Mouse (Mus musculus) midbrain, postnatal 0 days (tissue): ENCODE data around the gene Inafm2. TPM values are rescaled to one million over a fixed set of nuclear protein-coding genes. Genes with fewer than 3 reads are reported as not detected.

ENCODE experiments used
- ATAC-seq: fragments of 200-750 bp; cut with Nextera tagmentation; 2 replicates; pipeline ENCODE4 v1.8.0; 2017; ENCODE audit warnings: moderate number of reproducible peaks, mild to moderate bottlenecking, moderate TSS enrichment, moderate library complexity; ENCODE audit not compliant: low FRiP score
- DNase-seq: peaks from one replicate; pipeline ENCODE4 v3.0.0-alpha.2; 2015; ENCODE audit warnings: low spot score
- H3K27ac ChIP-seq: fragments of 300-500 bp; sonication (generic); 2 replicates; pipeline ENCODE4 v1.5.1; 2014; ENCODE audit warnings: low read depth, mild to moderate bottlenecking, low read length, mixed read lengths
- H3K27me3 ChIP-seq: fragments of 300-500 bp; sonication (generic); 2 replicates; pipeline ENCODE4 v1.6.1; 2014; ENCODE audit warnings: low read length, control low read depth, mixed read lengths; ENCODE audit not compliant: insufficient read depth
- H3K36me3 ChIP-seq: fragments of 300-500 bp; sonication (generic); 2 replicates; pipeline ENCODE4 v1.6.1; 2014; ENCODE audit warnings: low read length, control low read depth, mixed read lengths; ENCODE audit not compliant: insufficient read depth
- H3K4me1 ChIP-seq: fragments of 300-500 bp; sonication (generic); 2 replicates; pipeline ENCODE4 v1.6.1; 2014; ENCODE audit warnings: mild to moderate bottlenecking, control low read depth, antibody characterized with exemption, low read length, mixed read lengths; ENCODE audit not compliant: insufficient read depth
- H3K4me2 ChIP-seq: fragments of 300-500 bp; sonication (generic); 2 replicates; pipeline ENCODE4 v1.6.1; 2014; ENCODE audit warnings: low read depth, mild to moderate bottlenecking, low read length, mixed read lengths; ENCODE audit not compliant: poor library complexity, severe bottlenecking
- H3K4me3 ChIP-seq: fragments of 300-500 bp; sonication (generic); 2 replicates; pipeline ENCODE4 v1.5.1; 2014; ENCODE audit warnings: low read depth, mild to moderate bottlenecking, low read length, moderate library complexity
- H3K9ac ChIP-seq: fragments of 300-500 bp; sonication (generic); replicated peaks from 2 replicates; pipeline ENCODE4 v1.6.1; 2014; ENCODE audit warnings: mild to moderate bottlenecking, low read length, moderate library complexity, mixed read lengths; ENCODE audit not compliant: poor library complexity, severe bottlenecking
- H3K9me3 ChIP-seq: fragments of 300-500 bp; sonication (generic); 2 replicates; pipeline ENCODE4 v1.6.1; 2016; ENCODE audit warnings: low read length, control low read depth
- CTCF ChIP-seq: IDR thresholded peaks from 2 replicates; pipeline ENCODE4 v1.5.1; 2016; ENCODE audit warnings: antibody characterized with exemption, mild to moderate bottlenecking
- WGBS: fragments of 180-500 bp; shearing (Covaris S2); extraction: QIAGEN DNeasy Blood & Tissue Kit; methylation state at CpG from one replicate; pipeline ENCODE4 v1.1.7; 2014; 5-methylcytosine and 5-hydroxymethylcytosine counted together
- polyA plus RNA-seq: library from polyadenylated mRNA; unstranded; fragments of >200 nt; fragmentation: Nextera tagmentation; extraction: Ambion mirVana; gene quantifications from 2 replicates; pipeline ENCODE4 v1.2.1, GENCODE M21; 2015
- total RNA-seq: library from RNA; depleted of rRNA; stranded (reverse); fragments of >200 nt; gene quantifications from 2 replicates; pipeline ENCODE4 v1.2.3, GENCODE M21; 2014; rRNA removed

Gene Inafm2
- total RNA-seq, result 13.5 and 17.4 TPM in 2 replicates
- polyA plus RNA-seq, result 12.6 and 13.3 TPM in 2 replicates

DNA sequence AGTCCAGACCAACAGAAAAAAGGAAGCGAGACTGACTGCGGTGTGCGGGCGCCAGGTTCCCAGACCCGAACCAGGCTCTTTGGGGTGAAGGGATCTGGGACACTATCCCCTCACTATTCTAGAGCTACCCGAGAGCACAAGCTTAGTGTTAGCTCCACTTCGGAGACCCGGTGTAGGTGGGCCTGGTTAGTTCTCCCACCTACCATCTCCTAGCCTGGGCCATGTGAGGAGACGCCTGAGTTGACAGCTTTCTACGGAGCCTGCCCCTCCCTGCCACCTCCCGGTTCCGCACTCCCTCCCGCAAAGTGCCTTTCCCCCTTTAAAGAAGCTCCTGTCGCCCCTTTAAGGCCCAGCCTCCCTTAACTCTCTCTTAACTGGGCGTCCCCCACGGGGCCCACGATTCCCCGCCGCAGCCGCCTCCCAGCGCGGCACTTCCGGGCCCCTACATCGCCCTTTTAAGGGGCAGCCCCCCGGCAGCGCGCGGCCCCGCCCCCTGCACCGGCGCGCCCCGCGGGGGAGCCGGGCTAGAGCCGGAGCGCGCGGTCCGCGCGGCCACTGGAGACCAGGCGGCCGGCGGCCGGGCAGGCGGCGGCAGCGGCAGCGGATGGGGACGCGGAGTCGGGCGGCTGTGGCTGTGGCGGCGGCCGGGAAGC, at the start of gene Inafm2:
TSS of gene Inafm2 (plus strand) at position 527 of the 653 bp plus-strand sequence.
- ATAC-seq (peak; percentile 91), DNase-seq (peak; percentile 95)
- H3K27me3 ChIP-seq, result no peaks in the 10 kb centered on the region
- peak within 1 kb of the TSS; percentile 95 for H3K4me2 ChIP-seq
- H3K4me3 ChIP-seq, result peak within 1 kb of the TSS; percentile 89
- 0 out of 2 replicates have a peak, but pooled peaks cover 4% of the 10 kb centered on the region for H3K36me3 ChIP-seq
- no peaks in the 10 kb centered on the region for H3K9me3 ChIP-seq
- peaks cover 4% of the 10 kb centered on the region; the same call in 1 of the 2 replicates for H3K4me1 ChIP-seq
- H3K27ac ChIP-seq, result peak within 1 kb of the TSS; percentile 67
- H3K9ac ChIP-seq, result peak within 1 kb of the TSS; percentile 87
- TF ChIP-seq CTCF, result no peak
- under 1% methylated on average over 32 of the region's 57 CpGs for WGBS

DNA sequence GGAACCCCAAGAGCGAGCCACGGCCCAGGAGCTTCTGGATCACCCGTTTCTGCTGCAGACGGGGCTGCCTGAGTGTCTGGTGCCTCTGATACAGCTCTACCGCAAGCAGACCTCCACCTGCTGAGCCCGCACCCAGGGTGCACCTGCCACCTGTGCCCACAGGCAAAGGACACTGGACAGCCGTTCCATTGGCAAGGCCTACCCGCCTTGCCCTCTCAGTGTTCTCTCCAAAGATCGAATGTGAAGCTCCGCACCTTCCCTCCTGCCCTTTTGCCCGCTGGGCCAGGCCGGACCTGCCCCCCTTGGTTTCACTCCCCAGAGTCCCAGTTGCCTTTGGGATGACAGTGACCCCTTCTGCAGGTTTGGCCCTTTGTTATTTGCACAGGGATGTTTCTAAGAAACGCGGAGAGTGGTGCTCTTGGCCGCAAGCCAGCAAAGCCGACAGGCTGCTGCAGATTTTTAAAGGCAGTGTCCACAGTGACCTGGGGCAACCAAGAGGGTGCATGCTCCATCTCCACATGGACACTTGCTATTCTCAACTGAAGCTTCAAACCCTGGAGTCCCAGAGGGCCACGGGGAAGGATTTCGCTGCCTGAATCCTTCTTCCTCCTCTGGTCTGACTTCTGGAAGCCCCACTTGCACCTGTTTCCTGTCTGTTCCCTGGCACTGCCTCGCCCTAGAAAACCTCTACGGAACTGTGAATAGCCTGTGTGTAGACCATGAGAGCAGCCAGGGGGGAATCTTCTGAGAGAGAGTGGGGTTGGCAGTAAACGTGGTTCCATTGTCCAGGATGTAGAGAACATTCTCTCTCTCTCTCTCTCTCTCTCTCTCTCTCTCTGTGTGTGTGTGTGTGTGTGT, 48.9 kb upstream of the Inafm2 start:
- H3K4me2 ChIP-seq, result no peak overlapping the region
- DNase-seq, result no peak
- H3K9me3 ChIP-seq, result no peaks in the 10 kb centered on the region
- no peak for TF ChIP-seq CTCF
- no peak overlapping the region for H3K4me3 ChIP-seq
- ATAC-seq, result no peak
- 50% methylated on average over 21 of the region's 21 CpGs for WGBS
- H3K4me1 ChIP-seq, result no peaks in the 10 kb centered on the region; the same call in 1 of the 2 replicates
- H3K27me3 ChIP-seq, result peaks cover 22% of the 10 kb centered on the region
- H3K27ac ChIP-seq, result no peak overlapping the region
- H3K9ac ChIP-seq, result no peak overlapping the region
- H3K36me3 ChIP-seq, result peaks cover 37% of the 10 kb centered on the region

DNA sequence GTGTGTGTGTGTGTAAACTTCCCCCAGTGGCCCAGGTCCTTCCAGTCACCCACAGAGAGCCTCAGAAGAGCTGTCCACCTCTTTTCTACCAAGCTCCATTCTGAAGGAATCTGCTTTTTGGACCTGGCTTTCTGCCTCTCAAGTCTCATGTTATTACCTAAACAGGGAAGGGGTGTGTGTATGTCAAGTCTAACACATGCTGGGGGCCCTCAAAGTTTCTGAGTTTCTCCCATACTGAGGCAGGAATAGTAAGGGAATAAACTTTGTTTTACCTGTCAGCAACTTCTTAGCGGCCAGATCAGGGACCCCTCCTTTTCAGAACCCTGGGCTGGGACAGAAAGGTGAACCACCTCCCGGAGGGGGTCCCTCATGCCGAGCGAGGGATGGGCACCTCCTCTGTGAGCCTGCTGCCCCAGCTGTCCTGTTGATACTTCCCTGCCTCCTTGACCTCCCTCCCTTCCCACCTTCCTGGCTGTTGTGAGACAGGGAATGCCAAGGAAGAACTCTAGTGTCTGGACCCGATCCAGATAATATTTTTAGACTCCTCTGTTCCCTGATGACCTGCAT, 48.2 kb upstream of the Inafm2 start:
- Histone ChIP-seq H3K4me1 (no peaks in the 10 kb centered on the region; the same call in 1 of the 2 replicates), H3K9ac (no peak overlapping the region), H3K9me3 (no peaks in the 10 kb centered on the region), H3K27me3 (peaks cover 30% of the 10 kb centered on the region), H3K27ac (no peak overlapping the region), H3K36me3 (peaks cover 33% of the 10 kb centered on the region), H3K4me3 (no peak overlapping the region), H3K4me2 (no peak overlapping the region)
- 47% methylated on average over 5 of the region's 5 CpGs for WGBS
- no peak for TF ChIP-seq CTCF
- no peak for DNase-seq
- no peak for ATAC-seq

DNA sequence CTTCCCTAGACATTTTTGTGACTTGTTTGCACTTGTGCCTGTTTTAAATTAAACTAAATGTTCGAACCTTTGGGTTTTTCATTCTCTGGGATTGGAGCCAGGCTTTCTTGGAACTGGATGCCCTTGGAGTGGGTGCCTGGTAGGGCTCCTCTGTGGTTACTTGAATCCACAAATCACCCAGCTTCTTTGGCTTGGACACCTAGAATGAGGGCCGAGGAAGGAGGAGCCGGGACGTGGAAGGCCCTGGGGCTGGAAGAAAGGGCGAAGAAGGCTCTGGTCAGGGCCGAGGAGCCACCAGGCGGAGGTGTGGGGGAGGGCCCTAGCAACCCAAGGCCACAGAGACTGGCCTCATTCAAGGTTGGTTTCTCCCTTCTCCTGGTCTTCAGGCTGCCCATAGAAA, 47.6 kb upstream of the Inafm2 start:
- H3K36me3 ChIP-seq, result peaks cover 31% of the 10 kb centered on the region
- H3K4me3 ChIP-seq, result no peak overlapping the region
- H3K27me3 ChIP-seq, result peaks cover 35% of the 10 kb centered on the region
- WGBS, result 47% methylated on average over 7 of the region's 7 CpGs
- no peak for ATAC-seq
- peaks cover 2% of the 10 kb centered on the region; the same call in 1 of the 2 replicates for H3K4me1 ChIP-seq
- H3K4me2 ChIP-seq, result no peak overlapping the region
- H3K9me3 ChIP-seq, result no peaks in the 10 kb centered on the region
- DNase-seq, result no peak
- TF ChIP-seq CTCF, result no peak
- no peak overlapping the region for H3K27ac ChIP-seq
- no peak overlapping the region for H3K9ac ChIP-seq

DNA sequence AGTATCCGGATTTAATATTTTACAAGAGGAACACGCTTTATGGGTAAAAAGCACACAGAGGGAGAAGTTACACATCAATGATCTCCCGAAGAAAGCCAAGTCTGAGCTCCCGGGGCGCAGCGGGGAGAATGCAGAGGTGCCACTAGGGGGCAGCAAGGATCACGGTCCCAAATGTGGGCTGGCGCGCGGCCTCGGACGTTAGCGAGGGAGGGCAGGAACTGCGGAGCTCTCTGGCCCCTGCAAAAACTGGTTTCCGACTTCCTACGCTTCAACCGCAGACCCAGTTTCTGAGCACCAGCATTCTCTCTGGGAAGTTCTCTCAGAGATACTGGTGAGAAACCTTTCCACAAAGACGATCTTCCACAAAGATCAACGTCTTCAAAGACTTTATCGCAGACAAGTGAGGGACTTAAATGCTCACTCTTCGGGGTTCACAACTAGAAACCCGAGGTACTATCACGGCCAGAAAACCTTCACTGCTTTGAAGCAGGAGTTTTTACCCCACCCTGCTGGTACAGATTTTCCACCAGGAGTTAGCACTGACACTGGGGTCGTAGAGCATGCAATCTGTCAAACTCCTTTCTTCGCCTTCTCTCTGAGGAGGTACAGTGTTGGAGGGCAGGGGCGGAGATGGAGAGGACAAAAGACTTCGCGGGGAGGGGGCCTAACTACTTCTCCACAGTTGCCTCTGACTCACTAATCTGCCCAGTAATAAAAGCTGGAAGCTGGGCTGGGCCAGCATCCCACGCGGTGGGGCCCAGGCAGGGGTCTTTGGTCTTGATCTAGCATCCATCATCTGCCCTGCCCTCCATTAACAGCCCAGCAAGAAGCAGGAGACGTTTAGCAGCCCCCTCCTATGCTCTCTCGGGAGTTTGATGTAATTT, 45.1 kb upstream of the Inafm2 start:
- peak; percentile 66 for DNase-seq
- WGBS, result 3% methylated on average over 32 of the region's 32 CpGs
- Histone ChIP-seq H3K9ac (no peak overlapping the region), H3K36me3 (peaks cover 11% of the 10 kb centered on the region), H3K4me2 (peak overlapping the region; percentile 33; the same call in 1 of the 2 replicates), H3K4me1 (peaks cover 12% of the 10 kb centered on the region; the same call in 1 of the 2 replicates), H3K27ac (no peak overlapping the region), H3K4me3 (peak overlapping the region; percentile 8; the same call in 1 of the 2 replicates), H3K27me3 (peaks cover 59% of the 10 kb centered on the region), H3K9me3 (no peaks in the 10 kb centered on the region)
- peak; percentile 89 for TF ChIP-seq CTCF
- no peak for ATAC-seq
